Mouse (Mus musculus) naive thymus-derived CD4-positive, alpha-beta T cell, adult 2 months (primary cell): ENCODE measurements around the gene Prkar2a.
A peak's percentile ranks its signal among the peaks of the same experiment; 100 is the strongest.
"Not testable (repeated sequence)": the region's sequence is repeated elsewhere in the genome, so short reads cannot be mapped to it uniquely, and the experiment has no call there.

Experiments used
- DNase-seq: peaks from one replicate; pipeline ENCODE4 v3.0.0-alpha.2; 2011; ENCODE audit warnings: low read depth

Gene Prkar2a

DNA sequence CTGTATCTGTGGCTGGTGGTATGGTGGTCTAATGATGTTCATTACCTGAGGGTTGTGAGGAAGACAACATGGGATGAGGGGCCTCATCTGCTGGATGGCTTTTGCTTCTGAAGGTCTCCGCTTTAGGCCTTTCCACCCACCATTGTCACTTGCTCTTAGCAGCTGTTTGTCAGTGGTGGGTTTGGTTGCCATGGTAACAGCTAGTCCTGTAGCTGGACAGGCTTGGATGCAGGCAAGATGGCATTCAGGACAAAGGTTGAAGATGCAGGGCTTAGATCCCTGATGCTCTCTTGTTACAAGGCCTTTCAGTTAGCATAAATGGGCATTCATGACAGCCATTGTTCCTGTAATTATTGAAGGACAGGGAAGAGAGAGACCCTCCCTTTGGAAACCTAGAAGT is at the start of gene Prkar2a:
Gene Prkar2a (plus strand): TSS at position 209 of the 400 bp plus-strand sequence.
- no peak for DNase-seq

DNA sequence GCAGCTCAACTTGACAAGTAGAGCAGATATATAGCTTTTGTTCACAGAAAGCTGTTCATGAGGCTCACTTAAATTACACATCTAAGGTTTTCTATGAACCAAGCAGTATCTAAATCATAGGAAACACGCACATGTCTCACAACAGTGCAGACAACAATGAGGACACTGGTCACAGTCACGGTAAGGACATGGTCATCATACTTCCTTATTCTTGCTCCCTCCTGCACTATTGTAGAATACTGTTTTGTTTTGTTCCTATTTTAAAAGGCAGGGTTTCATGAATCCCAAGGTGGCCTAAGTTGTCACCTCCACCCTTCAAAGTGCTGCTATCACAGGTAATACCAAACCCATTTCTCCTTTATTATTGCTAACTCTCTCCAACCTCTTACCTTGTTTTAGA is 49.3 kb upstream of the Prkar2a start:
- no peak for DNase-seq

DNA sequence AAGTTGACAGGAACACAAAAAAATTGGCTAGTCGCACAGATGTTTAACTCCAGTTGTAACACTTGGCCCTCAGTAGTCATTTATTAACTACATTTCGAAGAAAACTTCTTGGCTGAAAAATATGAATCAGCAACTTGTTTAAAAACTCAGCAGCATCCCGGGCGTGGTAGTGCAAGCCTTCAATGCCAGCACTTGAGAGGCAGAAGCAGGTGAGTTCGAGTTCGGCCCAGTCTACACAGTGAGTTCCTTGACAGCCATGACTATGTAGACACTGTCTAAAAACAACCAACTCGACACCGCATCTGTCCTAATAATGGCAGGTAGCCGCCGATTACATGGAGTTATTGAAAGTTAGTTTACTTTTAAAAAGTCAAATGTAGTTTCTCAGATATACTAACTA is 40.9 kb upstream of the Prkar2a start:
- DNase-seq, result peak; percentile 25

DNA sequence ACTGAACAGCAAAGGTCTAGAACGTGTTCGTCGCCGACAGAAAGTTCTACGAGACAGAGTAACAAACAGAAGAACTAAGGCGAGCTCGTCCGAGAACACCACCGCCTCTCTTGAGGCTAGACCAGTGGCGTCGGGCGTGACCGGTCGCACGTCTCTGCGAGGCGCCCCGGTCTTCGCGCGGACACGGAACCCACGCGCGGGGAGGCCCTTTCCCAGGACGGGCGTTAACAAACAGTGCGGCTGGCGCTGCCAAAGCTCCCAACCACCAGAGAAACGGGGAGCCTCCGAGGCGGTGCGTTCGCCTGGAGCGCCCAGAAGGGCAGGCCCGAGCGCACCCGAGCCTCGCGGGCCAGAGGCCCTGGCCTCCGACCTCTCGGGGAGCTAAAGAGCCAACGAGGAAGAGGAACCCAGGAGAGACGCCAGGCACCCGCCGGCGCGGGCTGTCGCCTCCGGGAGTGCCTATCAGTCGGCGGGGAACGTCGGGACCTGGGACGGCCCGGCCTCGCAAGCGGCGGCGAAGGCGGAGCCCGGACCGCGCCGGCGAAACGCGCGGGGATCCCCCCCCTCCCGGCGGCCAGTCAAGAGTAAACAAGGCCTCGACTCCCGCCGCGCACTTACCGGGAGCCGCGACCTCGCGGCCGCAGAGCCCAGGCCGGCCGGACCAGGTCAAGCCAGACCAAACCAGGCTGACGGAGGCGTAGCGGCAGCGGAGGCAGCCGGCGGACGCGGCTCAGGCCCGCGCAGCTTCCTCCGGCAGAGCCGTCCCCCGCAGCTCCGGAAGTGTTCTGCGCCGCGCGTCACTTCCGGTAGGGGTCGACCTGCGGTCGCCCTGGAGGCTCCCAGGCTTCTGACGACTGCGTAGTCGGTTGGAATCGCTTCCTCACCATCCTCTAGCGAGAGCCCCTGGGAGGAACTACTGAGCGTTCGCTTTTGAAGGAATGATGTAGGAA is 40.2 kb upstream of the Prkar2a start, which contains the start of gene Arih2:
Gene Arih2 (minus strand): TSS at position 776 of the 950 bp plus-strand sequence.
- peak; percentile 94 for DNase-seq

DNA sequence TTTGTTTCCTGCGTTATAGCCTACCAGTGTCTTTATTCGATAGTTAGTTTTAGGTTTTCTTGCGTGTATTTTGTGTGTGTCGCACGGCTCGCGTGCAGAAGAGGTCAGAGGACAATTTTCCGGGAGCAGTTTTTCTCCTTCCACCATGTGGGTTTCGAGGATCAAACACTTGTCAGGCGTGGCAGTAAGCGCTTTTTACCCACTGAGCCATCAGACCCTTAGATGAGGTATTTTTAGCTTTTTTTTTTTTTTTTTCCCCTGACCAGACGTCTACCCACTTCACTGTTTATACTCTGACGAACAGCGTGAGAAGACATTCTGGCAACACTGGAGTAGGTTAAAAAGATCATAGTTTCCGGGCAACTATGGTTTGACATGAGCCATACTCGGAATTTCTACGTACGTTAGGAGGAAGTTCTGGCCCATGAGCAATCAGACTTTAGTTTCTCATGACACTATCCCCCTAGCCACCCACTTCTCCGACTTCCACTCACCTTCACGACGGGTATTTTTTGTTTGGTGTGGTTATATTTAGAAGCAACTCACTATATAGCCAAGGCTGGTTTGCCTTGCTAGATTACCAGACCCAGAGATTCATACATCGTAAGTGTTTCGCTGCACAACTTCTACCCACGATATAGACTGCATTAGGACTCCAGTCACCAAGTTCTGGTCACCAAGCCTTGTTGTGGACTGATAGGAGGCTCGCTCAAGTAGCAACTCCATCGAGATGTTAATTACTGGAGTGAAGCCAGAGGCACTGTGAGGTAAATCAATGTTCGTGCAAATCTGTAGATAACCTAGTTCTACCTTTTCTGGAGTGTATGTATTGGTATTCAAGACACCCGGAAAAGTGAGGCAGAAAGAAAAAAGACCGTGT is 39.3 kb upstream of the Prkar2a start:
- DNase-seq, result peak; percentile 79

DNA sequence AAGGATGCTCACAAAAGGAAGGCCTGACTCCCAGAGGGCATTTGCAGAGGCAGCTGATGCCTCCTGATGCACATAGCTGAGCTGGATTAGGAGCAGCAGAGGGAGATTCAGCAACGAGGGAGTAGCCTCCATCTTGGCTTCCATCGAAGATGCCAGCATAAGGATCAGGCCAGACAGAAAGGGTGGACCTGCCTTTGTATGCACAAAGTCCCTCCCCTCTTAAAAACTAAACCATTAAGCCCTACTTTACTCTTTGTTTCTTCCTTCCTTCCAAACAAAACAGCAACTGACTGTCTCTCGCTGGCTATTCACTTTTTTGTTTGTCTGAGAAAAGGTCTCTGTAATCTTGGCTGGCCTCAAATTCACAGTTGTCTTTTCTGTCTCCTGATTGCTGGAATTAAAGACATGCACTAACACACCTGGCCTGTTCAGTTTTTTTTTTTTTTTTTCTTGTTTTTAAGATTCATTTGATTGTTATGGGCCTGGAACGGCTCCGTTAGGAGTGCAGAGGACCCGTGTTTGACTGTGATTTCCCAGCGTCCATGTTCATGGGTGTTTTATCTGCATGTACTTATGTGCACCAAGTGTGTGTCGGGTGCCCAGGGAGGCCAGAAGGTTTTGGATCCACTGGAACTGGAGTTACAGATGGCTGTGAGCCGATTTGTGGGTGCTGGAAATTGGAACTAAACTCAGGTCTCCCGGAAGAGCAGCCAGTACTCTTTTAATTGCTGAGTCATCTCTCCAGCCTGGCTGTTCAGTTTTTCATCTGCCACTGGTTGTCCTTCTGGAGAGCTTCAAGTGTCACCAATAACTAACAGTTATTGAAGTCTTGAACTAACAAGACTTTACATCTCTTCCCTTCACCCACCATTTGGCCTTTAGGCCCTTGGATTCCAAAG is 34.3 kb upstream of the Prkar2a start:
- no peak for DNase-seq

DNA sequence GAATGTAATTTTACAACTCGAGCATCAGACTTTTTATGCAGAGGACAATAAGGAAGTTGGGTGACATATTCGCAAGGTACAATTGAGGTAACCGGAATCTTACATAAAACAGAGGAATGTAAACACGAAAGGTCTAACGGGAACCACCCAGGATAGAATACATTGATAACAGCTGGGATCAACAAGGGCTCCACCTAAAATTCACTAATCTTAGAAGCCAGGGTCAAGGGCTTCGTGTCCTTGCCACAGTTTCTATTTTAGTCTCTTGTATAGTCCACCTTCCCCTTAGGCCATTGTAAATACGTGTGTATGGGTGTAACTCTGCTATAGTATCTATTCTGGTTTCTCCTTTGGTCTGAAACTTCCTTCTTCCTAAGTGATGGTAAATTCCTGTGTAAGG is 33.2 kb upstream of the Prkar2a start:
- DNase-seq, result not testable (repeated sequence)

DNA sequence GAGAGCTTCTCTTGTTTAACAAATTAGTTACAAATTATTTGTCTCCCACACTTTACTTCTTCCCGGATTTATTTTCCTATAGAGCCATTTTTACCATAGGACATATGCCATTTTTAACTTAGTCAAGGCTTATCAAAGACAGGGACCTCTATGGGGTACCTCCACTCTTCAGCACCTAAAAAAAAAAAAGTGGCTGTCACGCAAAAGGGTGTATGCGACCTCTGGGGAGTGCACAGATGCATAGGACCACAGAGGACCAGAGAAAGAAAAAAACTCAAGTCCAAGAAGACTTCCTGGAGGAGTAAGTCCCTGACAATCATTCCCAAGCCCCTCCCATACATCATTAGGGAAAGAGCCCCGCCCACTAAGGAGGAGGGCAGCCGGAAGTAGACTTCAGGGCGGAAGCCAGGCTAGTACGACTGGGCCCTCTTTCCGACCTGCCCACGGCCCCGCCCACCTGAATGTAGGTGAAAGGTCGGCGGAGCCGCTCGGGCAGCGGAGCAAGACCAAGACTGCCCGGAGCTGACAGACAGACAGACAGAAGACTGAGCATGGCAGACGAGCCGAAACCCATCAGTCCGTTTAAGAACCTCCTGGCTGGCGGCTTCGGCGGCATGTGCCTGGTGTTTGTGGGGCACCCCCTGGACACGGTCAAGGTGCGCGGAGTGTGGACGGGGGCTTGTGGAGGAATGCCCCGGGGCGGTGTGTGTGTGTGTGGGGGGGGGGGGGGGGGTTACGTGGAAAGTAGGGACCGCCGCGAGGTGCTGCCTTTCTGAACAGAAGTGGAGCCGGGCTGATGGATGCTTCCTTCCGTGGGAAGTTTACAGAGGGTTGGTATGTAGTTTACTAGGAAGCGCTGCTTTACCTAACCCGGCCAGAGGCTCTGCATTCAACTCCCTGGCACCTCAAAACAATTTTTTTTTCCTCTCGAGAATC is 27.2 kb upstream of the Prkar2a start, which contains the start of gene Slc25a20:
Gene Slc25a20 (plus strand): TSS at position 412 of the 936 bp plus-strand sequence.
- DNase-seq, result peak; percentile 75

DNA sequence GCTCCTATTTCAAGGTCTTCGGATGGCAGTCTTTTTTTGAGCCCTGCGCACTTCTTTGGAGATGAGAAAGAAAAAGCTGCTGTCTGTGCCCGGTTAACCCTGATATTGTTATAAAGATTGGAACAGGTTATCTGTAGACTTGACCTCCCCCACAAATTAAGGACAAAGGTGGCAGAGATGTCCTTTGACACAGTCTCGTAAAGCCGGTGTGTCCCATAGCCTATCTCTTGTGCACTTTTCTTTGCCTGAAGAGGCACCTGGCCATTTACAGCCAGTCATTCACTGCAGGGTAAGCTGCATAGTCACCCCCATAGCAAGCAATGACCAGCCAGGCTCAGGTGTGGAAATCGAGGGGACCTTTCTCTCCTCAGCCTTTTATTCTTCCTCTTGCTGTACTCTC is 26.5 kb upstream of the Prkar2a start:
- no peak for DNase-seq

DNA sequence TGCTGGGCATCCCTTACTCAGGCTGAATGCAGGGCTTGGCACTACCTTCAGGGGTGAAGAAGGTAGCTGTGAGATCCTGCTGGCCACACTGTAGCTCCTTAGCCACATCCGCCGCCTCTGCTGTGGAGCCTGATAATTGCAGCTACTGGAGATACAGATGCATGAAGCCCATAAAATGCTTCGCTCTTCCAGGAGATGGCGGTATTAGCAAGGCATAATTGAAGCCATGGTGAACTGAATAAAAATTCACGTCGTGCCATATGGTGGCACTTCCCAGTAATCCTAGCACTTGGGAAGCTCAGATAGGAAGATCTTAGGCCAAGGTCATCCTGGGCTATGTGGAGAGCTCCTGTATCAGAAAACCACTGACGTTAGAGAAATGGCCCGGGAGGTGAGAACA is 19.2 kb upstream of the Prkar2a start:
- DNase-seq, result no peak

DNA sequence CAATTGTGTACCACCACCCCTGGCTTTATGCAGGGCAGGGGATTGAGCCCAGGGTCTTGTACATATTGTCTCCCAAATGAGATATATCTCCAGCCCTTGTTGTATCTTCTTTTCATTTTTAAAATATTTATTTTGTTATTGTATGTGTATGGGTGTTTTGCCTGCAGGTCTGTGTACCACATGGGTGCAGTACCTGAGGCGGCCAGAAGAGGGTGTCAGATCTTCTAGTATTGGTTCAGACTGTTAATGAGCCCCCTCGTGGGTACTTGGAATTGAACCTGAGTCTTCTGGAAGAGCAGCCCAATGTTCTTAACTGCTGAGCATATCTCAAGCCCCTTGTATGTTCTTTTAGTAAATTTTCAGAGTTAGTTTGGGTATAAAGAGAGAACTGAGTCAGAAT is 16.0 kb upstream of the Prkar2a start:
- peak; percentile 52 for DNase-seq

DNA sequence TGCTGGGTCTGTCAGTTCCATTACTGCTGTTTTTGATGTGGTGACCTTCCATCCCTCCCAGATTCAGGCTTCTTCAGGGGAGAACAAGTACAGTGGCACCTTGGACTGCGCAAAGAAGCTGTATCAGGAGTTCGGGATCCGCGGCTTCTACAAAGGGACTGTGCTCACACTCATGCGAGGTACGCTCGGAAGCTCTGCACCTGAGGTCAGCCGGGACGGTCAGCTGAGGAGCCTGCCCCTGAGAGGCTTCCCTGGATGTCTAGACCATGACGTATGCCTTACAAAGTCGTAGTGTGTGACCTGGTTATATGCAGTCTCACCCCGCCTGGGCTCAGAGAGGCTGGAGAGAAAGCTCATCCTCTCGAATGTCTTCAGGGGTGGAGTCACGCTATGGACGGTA is 9.1 kb upstream of the Prkar2a start:
- DNase-seq, result no peak

DNA sequence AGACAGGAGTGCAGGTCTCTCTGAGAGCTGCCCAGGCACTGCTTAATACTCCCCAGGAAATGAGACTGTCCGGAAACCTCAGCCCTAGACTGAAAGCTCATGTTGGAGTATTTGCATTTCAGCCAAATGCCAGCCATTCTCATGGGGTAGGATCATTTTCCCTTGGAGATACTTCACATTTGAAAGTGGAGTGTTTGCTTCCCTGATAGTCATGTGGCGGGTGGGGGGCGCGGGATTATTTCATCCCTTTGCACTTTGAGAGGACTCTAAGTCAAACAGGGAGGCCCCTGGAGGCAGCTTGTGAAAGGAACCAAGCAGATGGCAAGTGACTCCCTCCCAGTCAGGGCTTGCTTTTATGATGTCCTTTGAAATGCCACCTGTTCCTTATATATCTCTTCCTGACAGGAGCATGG is 2.6 kb upstream of the Prkar2a start:
- no peak for DNase-seq

DNA sequence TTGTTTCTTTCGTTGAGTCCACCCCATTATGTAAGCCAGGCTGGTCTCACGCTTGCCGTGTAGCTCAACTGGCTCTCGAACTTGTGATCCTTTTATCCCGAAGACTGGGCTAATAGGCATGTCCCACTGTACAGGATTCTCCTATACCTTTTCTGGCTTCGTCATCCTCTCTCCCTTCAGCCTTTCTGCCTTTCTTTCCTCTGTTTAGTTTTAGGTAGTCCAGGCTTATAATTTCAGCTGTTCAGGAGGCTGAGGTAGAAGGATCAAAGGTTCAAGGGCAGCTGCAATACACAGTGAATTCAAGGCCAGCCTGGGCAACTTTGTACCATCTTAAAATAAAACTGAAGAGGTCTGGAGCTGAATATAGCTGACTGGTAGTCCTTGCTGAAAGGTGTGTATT is 1.9 kb upstream of the Prkar2a start:
- DNase-seq, result no peak

DNA sequence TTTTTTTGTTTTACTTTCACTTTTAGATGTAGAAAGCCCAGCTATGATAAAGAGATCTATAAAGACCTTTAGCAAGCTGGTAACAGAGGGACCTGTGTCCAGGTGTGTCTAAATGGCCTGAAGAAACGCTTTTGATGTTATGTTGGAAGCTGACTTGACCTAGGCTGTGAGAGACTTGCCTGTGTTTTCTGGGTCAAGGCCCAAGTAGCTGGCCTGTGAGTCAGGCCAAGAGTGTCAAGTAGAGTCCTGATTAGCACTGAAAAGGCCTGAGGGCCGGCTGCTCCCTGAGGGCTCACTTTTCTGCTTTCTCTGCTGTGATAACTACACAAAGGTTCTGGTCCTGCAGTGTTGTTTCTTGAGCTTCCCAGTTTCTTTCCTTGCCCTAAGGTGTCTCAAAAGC is 1.4 kb upstream of the Prkar2a start:
- DNase-seq, result no peak

DNA sequence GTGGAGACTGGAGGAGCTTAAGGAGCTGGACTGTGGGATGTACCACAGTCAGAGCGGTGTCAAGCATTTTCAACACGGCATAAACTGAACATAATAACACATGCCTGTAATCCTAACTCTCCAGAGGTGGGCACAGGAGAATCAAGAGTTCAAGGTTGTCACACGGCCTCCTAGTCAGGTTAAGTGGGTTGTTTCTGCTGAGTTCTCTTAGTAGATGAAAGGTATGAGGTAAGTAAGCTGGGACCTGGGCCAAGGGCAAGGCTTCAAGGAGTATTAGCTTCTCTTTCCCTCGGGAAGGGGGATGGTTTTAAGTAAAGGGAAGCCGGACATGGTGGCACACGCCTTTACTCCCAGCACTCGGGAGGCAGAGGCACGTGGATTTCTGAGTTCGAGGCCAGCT is 663 bp upstream of the Prkar2a start:
- no peak for DNase-seq

DNA sequence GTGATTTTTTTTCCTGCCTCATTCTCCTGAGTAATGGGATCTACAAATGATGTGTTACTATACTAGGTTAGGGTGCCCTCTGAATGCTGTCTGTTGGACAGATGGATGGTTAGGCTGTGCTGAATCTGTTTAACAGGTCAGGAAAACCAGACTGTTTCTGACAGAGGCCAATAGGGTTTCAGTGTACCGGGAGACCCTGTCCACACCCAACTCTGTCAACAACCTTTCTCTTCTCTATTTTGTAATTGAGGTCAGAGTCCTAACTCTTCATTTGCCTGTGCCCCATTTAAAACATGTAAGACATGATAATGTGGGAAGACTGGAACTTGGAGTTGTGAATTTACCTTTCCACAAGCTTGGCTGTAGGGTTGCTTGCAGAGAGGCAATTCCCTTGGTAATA is 879 bp downstream of the Prkar2a start:
- no peak for DNase-seq

DNA sequence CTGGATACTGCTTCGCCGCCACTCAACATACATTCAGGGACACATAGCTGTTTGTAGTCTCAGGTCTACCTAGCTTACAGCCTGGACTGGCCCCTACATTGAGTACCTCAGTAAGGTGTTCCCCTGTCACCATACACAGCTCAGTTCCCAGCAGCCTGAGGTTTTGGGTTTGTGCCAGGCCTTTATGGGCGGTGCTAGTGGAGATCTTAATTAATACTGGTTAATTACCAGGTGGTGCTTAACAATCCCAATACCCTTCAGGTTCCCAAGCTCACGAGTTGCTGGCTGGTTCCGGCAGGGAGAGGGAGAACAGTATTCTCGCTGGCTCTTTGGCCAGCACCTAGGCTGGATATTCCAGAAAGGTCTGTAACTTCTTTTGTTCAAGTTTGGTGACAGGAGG is 1.8 kb downstream of the Prkar2a start:
- no peak for DNase-seq

DNA sequence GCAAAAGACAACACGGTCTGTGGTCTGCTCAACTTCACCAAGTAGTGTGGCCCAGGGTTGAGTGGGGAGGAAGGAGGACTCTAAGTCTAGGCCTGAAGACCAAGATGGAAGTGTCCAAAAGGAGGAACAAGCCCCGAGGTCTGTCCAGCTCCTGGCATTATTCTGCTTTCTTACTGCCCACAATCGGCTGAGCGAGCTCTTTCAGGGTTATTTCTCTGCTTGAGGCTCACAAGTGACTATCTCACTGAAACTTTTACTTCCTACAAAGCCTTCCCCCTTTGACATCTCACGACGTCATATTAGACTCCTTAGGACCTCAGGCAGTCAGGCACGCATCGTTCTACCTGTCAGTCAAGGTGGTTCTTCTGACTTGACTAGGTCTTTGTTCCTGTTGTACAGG is 2.3 kb downstream of the Prkar2a start:
- DNase-seq, result no peak

DNA sequence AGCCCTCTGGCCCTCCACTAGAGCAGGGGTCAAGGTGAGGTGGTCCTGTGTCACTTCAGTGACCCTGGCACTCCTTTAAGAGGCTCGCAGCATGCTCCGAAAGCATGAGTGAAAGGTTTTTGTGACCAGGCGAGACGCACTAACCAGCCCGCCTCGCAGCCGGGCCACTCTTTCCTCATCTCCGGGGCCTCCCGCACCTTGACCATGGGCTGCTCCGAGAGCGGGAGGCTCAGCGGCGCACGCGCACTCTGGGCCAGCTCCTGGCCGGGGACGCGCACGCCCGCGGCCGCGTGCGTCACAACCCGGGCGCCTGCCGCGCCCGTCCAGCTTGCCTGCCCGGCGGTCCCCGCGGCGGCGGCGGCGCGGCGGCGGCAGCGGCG is 2.7 kb downstream of the Prkar2a start:
- DNase-seq, result peak; percentile 60
